Mouse (Mus musculus) induced T-regulatory cell, adult 2 months (primary cell): ENCODE measurements around the gene Rpl18.

Experiments used
- DNase-seq: peaks from one replicate; pipeline ENCODE4 v3.0.0-alpha.2; 2012; ENCODE audit warnings: low read depth

The Rpl18 gene

GRCm38 (mm10) chr7:45713881-45714520, 1.3 kb upstream of the Rpl18 start:
- DNase-seq = no peak

GRCm38 (mm10) chr7:45714630-45715089, 597 bp upstream of the Rpl18 start:
- no peak for DNase-seq

- no peak for DNase-seq
These were observed 643 bp downstream of the Rpl18 start for GRCm38 (mm10) chr7:45715741-45716459.

GRCm38 (mm10) chr7:45716460-45716857, 1.2 kb downstream of the Rpl18 start:
- DNase-seq = no peak

- peak; percentile 40 for DNase-seq
These were observed 2.0 kb downstream of the Rpl18 start for GRCm38 (mm10) chr7:45716952-45717917.

GRCm38 (mm10) chr7:45717918-45718297, 2.7 kb downstream of the Rpl18 start, which contains the start of gene Sphk2:
TSS of gene Sphk2 (minus strand) at chr7:45718002.
- peak; percentile 99 for DNase-seq

GRCm38 (mm10) chr7:45718331-45718730, 3.1 kb downstream of the Rpl18 start:
- no peak for DNase-seq

- DNase-seq = no peak
These were observed 3.9 kb downstream of the Rpl18 start for GRCm38 (mm10) chr7:45719180-45719579.

- DNase-seq = no peak
These were observed 4.6 kb downstream of the Rpl18 start for GRCm38 (mm10) chr7:45719738-45720412.

GRCm38 (mm10) chr7:45720413-45721233, 5.4 kb downstream of the Rpl18 start, which contains the start of gene Fam83e:
TSS of gene Fam83e (plus strand) at chr7:45721212.
- no peak for DNase-seq

- no peak for DNase-seq
These were observed 5.9 kb downstream of the Rpl18 start for GRCm38 (mm10) chr7:45721234-45721571.

GRCm38 (mm10) chr7:45721642-45722347, 6.5 kb downstream of the Rpl18 start:
- no peak for DNase-seq

- DNase-seq = no peak
These were observed 7.1 kb downstream of the Rpl18 start for GRCm38 (mm10) chr7:45722348-45722713.

- no peak for DNase-seq
These were observed 8.0 kb downstream of the Rpl18 start for GRCm38 (mm10) chr7:45723301-45723700.

- no peak for DNase-seq
These were observed 8.5 kb downstream of the Rpl18 start for GRCm38 (mm10) chr7:45723781-45724180.

- no peak for DNase-seq
These were observed 9.9 kb downstream of the Rpl18 start for GRCm38 (mm10) chr7:45725151-45725550.

GRCm38 (mm10) chr7:45725713-45726112, 10.5 kb downstream of the Rpl18 start, which contains the start of gene Spaca4:
TSS of gene Spaca4 (minus strand) at chr7:45725813.
- DNase-seq = no peak

- no peak for DNase-seq
These were observed 11.2 kb downstream of the Rpl18 start for GRCm38 (mm10) chr7:45726419-45726818.

GRCm38 (mm10) chr7:45727625-45728024, 12.4 kb downstream of the Rpl18 start:
- DNase-seq = no peak

GRCm38 (mm10) chr7:45730727-45731431, 15.6 kb downstream of the Rpl18 start:
- peak; percentile 53 for DNase-seq
